Mouse (Mus musculus) midbrain, embryonic 11.5 days (tissue): ENCODE results near the gene Txndc12. TPM values are rescaled to one million over a fixed set of nuclear protein-coding genes. Genes with fewer than 3 reads are reported as not detected.
A peak's percentile ranks its signal among the peaks of the same experiment; 100 is the strongest.

ENCODE experiments used
- ATAC-seq: fragments of 200-750 bp; cut with Nextera tagmentation; 2 replicates; pipeline ENCODE4 v1.8.0; 2017; ENCODE audit warnings: moderate TSS enrichment, moderate library complexity; ENCODE audit not compliant: low FRiP score
- DNase-seq: peaks from one replicate; pipeline ENCODE4 v3.0.0; 2015; ENCODE audit warnings: low spot score; ENCODE audit errors: missing footprints
- H3K27ac ChIP-seq: fragments of 300-500 bp; sonication (generic); 2 replicates; pipeline ENCODE4 v1.5.1; 2014; ENCODE audit warnings: low read depth, low read length
- H3K27me3 ChIP-seq: fragments of 300-500 bp; sonication (generic); 2 replicates; pipeline ENCODE4 v1.6.1; 2014; ENCODE audit warnings: mild to moderate bottlenecking, low read length, moderate library complexity, mixed read lengths; ENCODE audit not compliant: control insufficient read depth, insufficient read depth
- H3K36me3 ChIP-seq: fragments of 300-500 bp; sonication (generic); 2 replicates; pipeline ENCODE4 v1.6.1; 2014; ENCODE audit warnings: mild to moderate bottlenecking, low read length, moderate library complexity, mixed read lengths; ENCODE audit not compliant: control insufficient read depth, insufficient read depth
- H3K4me1 ChIP-seq: fragments of 300-500 bp; sonication (generic); 2 replicates; pipeline ENCODE4 v1.6.1; 2014; ENCODE audit warnings: low read length; ENCODE audit not compliant: control insufficient read depth, insufficient read depth
- H3K4me2 ChIP-seq: fragments of 300-500 bp; sonication (generic); 2 replicates; pipeline ENCODE4 v1.6.1; 2014; ENCODE audit warnings: mild to moderate bottlenecking, moderate library complexity
- H3K4me3 ChIP-seq: fragments of 300-500 bp; sonication (generic); 2 replicates; pipeline ENCODE4 v1.5.1; 2014; ENCODE audit warnings: low read depth, low read length
- H3K9ac ChIP-seq: fragments of 300-500 bp; sonication (generic); 2 replicates; pipeline ENCODE4 v1.6.1; 2014; ENCODE audit warnings: low read length
- H3K9me3 ChIP-seq: fragments of 300-500 bp; sonication (generic); 2 replicates; pipeline ENCODE4 v1.6.1; 2016; ENCODE audit warnings: low read length; ENCODE audit not compliant: control insufficient read depth
- WGBS: fragments of 180-500 bp; shearing (Covaris S2); extraction: QIAGEN DNeasy Blood & Tissue Kit; methylation state at CpG from one replicate; pipeline ENCODE4 v1.1.7; 2014; 5-methylcytosine and 5-hydroxymethylcytosine counted together
- polyA plus RNA-seq: library from polyadenylated mRNA; unstranded; fragments of >200 nt; fragmentation: Nextera tagmentation; extraction: Ambion mirVana; gene quantifications from 2 replicates; pipeline ENCODE4 v1.2.1, GENCODE M21; 2014

Gene Txndc12
- polyA plus RNA-seq: 112 and 113 TPM in 2 replicates

DNA sequence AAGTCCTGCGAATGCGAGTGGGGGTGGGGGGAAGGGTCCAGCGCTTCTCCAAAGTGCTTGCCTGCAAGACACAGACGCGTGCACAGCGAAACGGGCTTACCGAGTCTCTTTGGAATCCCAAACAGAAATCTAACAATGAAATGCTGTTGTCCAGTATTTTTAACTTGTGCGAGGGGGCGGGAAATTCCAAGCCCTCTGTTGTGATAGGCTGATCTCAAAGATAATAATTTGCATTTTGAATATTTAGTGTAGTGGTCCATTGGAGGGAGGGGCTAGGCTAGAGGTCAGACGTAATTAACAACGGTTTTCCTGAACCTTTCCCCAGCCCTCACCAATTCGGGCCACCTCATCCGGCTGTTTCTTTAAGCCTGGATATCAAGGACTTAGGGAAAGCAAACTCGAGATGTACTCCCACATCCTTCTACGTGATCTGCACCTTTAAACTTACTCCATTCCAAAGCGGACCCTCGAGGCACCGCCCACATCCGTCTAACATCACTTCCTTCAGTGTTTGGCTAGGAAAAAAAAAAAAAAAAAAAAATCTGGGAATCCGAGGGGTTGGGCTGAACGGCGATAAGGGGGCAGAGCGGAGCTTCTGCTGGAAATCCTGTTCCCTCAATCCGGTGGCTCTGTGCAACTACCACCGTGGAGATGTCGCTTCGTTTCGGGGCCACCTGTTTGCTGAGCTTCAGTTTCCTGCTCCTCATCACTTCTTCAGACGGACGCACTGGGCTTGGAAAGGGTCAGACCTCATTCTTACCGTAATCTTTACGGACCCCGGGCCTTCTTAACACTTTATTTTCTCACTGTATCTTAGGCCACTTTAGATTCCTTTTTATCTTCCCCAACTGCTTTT, at the start of gene Txndc12:
Gene Txndc12 (plus strand): TSS at position 487 of the 856 bp plus-strand sequence.
- Histone ChIP-seq H3K4me1 (peaks cover 23% of the 10 kb centered on the region), H3K9ac (peak within 1 kb of the TSS; percentile 97), H3K27me3 (no peaks in the 10 kb centered on the region), H3K27ac (peak within 1 kb of the TSS; percentile 99), H3K4me3 (peak within 1 kb of the TSS; percentile 78), H3K36me3 (peaks cover 3% of the 10 kb centered on the region; the same call in 1 of the 2 replicates), H3K9me3 (no peaks in the 10 kb centered on the region), H3K4me2 (peak within 1 kb of the TSS; percentile 83)
- DNase-seq: peak; percentile 99
- WGBS: under 1% methylated on average over 34 of the region's 34 CpGs
- ATAC-seq: peak; percentile 81

DNA sequence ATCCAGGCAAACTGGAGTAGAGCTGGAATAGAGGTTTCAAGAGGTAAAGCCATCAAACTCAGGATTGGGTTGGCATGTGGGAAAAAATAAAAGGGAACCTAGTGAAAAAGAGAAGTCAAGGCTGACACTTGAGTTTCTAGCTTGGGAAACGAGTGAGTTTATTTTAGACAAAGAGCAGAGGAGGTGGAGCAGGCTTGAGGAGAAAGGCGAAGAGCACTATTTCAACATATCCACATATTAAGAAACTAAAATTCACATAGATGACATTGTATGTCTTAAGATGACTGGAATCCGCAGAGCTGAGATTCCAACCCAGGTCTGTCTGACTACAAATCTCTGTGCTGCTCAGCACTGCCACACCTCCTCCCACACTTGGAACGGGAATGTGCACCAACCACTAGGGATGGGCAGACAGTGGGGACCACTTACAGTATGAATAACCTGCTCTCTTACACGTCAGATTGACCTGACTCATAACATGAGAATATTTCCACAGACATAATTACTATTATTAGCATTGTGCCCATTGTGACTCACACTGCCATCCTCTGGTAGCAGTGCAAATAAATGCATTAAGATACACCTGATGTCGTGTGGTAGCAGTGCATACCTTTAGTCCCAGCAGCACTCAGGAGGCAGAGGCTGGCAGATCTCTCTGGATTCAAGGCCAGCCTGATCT, 45.0 kb upstream of the Txndc12 start:
- Histone ChIP-seq H3K36me3 (no peaks in the 10 kb centered on the region), H3K4me3 (no peak overlapping the region), H3K9ac (no peak overlapping the region), H3K9me3 (no peaks in the 10 kb centered on the region), H3K27me3 (no peaks in the 10 kb centered on the region), H3K4me1 (no peaks in the 10 kb centered on the region), H3K27ac (no peak overlapping the region), H3K4me2 (no peak overlapping the region)
- ATAC-seq (no peak), DNase-seq (no peak)
- WGBS: 82% methylated on average over 6 of the region's 6 CpGs

DNA sequence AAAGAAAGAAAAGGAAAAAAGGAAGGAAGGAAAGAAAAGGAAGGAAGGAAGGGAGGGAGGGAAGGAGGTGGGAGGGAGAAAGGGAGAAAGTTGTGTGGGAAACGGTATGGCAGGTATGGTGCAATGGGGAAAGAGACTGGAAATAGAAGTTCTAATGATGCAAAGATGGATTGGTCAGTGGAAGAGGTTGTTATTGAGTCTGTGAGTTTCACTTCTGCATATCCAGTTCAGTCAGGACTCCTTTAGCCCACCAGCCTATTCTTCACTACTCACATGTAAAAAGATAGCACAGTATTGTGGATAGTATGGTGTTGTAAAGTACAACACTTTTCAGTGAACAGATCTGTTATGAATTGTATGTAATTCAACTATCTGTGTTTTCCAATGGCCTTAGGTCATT, 43.9 kb upstream of the Txndc12 start:
- no peaks in the 10 kb centered on the region for H3K4me1 ChIP-seq
- H3K27ac ChIP-seq: no peak overlapping the region
- no peak for ATAC-seq
- H3K4me3 ChIP-seq: no peak overlapping the region
- no peaks in the 10 kb centered on the region for H3K36me3 ChIP-seq
- H3K9ac ChIP-seq: no peak overlapping the region
- WGBS: 76% methylated on average over 1 of the region's 1 CpGs
- H3K9me3 ChIP-seq: no peaks in the 10 kb centered on the region
- H3K27me3 ChIP-seq: no peaks in the 10 kb centered on the region
- DNase-seq: no peak
- no peak overlapping the region for H3K4me2 ChIP-seq

DNA sequence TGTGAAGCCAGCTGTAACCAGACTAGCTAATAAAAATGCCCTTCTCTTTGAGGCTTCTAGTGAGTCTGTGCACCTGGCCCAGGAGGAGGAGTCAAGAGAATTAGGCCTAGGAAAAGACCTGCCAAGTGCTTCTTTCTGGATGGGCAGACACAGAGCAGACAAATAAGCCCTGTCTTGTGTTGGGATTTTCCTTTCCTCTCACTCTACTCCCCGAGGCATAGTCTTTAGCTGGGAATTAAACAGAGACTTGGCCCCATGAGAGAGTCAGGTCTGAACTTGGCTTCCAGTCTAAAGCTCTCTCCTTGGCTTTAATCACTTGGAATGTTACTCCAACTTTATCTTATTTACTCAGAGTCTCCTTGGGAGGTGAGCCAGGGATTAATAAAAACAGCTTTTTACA, 40.5 kb upstream of the Txndc12 start:
- Histone ChIP-seq H3K27ac (no peak overlapping the region), H3K4me2 (no peak overlapping the region), H3K4me3 (no peak overlapping the region), H3K4me1 (no peaks in the 10 kb centered on the region), H3K36me3 (no peaks in the 10 kb centered on the region), H3K9ac (no peak overlapping the region), H3K27me3 (no peaks in the 10 kb centered on the region), H3K9me3 (no peaks in the 10 kb centered on the region)
- ATAC-seq (no peak), DNase-seq (no peak)
- WGBS: 29% methylated on average over 1 of the region's 1 CpGs

DNA sequence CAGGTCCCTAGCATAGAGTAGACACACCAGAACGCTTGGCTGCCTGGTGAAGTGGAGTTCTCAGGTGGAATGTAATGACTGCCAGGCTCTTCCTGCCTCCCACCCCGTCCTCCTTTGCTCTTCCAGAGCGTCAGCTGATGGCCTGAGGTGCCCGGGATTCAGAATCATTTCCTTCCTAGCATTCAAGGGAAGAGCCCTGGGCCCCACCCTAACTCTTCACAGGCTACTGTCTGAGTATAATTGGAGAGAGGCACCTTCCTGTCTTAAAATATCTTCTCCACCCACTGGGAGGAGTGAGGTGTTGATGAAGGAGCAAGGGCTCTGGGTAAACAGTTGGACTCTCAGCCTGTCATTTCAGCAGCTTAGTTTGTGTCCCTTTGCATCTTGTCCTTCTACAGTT, 37.7 kb upstream of the Txndc12 start:
- Histone ChIP-seq H3K4me2 (no peak overlapping the region), H3K4me3 (no peak overlapping the region), H3K9me3 (no peaks in the 10 kb centered on the region), H3K27me3 (no peaks in the 10 kb centered on the region), H3K36me3 (no peaks in the 10 kb centered on the region), H3K27ac (no peak overlapping the region), H3K9ac (no peak overlapping the region), H3K4me1 (no peaks in the 10 kb centered on the region)
- WGBS: 69% methylated on average over 4 of the region's 4 CpGs
- ATAC-seq (no peak), DNase-seq (peak; percentile 75)

DNA sequence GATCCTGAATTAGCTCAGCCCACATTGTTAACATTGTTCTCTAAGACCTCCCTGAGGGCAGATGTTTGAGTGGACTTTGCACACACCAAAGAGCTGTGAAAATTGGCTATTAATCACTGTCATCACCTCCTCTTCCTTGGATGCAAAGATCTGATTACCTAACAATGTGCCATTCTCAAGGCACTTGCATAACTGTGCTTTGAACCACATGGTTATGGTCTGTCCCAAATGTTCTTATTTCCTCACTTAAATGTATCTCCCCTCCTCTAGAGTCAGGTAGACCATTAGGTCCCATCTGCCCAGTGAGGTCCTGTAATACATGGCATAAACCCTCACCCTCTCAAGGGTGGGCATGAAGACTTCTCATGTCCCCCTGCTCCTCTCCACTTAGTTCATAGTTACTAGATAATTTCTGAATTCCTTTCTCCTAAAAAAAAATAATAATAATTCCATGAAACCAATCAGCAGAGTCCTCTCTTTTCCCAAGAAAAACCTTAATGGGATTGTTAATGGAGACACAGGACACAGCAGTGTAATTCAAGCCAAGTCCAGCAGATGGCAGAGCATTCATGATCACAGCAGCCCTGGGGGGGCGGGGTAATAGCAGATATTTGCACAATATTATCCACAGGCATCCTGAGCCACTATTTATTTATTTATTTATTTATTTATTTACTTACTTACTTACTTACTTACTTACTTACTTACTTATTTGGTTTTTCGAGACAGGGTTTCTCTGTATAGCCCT, 36.1 kb upstream of the Txndc12 start:
- Histone ChIP-seq H3K4me2 (no peak overlapping the region), H3K4me1 (no peaks in the 10 kb centered on the region), H3K27me3 (no peaks in the 10 kb centered on the region), H3K9me3 (no peaks in the 10 kb centered on the region), H3K36me3 (no peaks in the 10 kb centered on the region), H3K27ac (no peak overlapping the region), H3K4me3 (no peak overlapping the region), H3K9ac (no peak overlapping the region)
- DNase-seq (peak; percentile 90), ATAC-seq (no peak)
- 44% methylated on average over 2 of the region's 2 CpGs for WGBS

DNA sequence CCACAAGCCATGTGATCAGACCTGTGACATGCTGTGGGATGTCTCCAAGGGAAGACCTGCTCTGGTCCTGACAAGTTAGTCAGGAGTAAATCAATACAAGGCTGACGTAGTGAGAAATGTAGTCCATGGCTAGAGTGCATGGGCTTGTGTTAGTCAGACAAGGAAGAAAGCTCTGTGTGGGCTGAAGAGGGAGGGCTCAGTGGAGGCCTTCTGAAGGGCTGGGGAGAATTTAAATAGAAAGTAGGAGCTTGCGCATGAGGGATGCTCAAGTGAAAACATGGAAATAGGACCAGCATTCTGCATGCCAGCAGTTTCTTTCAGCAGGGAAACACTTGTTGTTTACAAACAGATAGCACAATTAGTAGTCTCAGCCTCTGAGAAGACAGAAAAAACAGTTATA, 30.9 kb upstream of the Txndc12 start:
- WGBS: 86% methylated on average over 2 of the region's 2 CpGs
- Histone ChIP-seq H3K27me3 (no peaks in the 10 kb centered on the region), H3K9ac (no peak overlapping the region), H3K27ac (no peak overlapping the region), H3K9me3 (no peaks in the 10 kb centered on the region), H3K4me2 (no peak overlapping the region), H3K4me3 (no peak overlapping the region), H3K36me3 (no peaks in the 10 kb centered on the region), H3K4me1 (no peaks in the 10 kb centered on the region)
- ATAC-seq (no peak), DNase-seq (peak; percentile 45)

DNA sequence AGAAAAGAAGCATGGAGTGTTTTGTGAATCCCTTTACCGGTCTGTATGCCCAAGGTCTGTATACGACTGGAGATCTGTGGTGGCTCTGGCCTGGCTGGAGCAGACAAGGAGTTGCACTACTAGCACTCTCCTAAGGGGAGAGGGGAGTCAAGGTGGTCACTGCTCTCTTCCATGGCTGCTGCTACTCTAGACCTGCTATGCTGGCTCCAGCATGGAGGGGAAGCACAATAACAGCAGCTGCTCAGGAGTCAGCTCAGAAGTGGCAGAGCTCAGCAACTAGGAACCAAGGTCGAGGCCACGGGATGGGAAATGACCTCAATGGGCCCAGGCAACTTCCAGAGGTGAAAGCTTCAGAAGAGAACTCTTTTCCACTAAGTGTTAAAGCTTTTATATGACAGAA, 23.3 kb upstream of the Txndc12 start:
- no peaks in the 10 kb centered on the region for H3K4me1 ChIP-seq
- H3K36me3 ChIP-seq: peaks cover 2% of the 10 kb centered on the region; the same call in 1 of the 2 replicates
- H3K27me3 ChIP-seq: no peaks in the 10 kb centered on the region
- no peak overlapping the region for H3K9ac ChIP-seq
- no peak for DNase-seq
- no peak overlapping the region for H3K27ac ChIP-seq
- ATAC-seq: peak; percentile 24; the same call in 1 of the 2 replicates
- no peak overlapping the region for H3K4me3 ChIP-seq
- 63% methylated on average over 4 of the region's 4 CpGs for WGBS
- H3K4me2 ChIP-seq: no peak overlapping the region
- H3K9me3 ChIP-seq: no peaks in the 10 kb centered on the region
